Mouse (Mus musculus): ENCODE data around the gene Dixdc1.

DNA sequence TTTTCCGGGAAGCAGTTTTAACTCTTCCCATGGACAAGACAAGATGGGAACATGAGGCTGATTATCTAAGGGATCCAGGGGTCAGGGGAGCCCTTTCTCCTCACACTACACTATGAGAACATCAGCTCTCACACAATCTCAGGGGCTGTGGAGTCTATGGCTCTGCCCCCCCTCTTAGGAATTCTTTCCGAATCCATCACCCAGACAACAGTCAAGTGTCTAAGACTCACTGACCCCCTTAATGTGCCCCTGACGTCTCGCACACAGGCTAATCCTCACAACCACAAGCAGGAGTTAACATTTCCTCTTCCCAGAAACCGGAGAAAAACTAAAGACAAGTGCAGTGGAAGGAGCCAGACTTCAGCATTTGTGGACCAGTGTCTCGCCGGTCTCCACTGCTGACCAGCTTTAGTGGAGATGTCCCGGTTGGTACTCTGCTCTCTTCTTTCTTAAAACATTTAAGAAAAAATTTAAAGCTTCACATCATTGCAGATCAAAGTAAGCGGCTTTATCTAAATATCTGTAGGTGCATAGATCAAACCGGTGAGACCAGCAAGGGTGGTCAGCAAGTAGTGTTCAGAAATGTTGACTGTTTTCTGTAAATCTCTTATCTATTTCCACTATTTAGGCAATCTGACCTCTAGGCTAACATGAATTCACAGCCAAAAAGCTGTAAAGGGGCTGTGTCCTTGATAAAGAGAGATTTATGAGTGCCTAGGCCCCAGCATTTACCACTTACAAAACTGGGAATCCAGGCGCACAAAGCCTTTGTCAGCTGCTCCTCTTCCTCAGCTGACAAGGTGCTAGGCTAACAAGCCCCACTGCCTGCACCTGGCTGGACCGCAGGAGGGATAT, 42.2 kb downstream of the Dixdc1 start:
- TF ChIP-seq GATA1 (IDR thresholded peaks at IDR 0.05; ENCODE audit: low read length) (no peak), TAL1 (IDR thresholded peaks at IDR 0.05; ENCODE audit: low read length) (no peak)
